Mouse (Mus musculus): ENCODE results near the gene Agpat2. TPM values are rescaled to one million over a fixed set of nuclear protein-coding genes. Genes with fewer than 3 reads are reported as not detected.

Agpat2 gene
- total and polyA plus RNA-seq, 3 experiments, result 4.6 to 6.0 (median 4.7) TPM

- ATAC-seq (ENCODE audit: extremely low read depth, insufficient number of reproducible peaks, low FRiP score, poor library complexity, severe bottlenecking), result no peak
- DNase-seq (ENCODE audit: low spot score), result no peak
These were observed 52.8 kb downstream of the Agpat2 start for GRCm38 (mm10) chr2:26551446-26551845.

GRCm38 (mm10) chr2:26550777-26551176 is 53.4 kb downstream of the Agpat2 start:
- Histone ChIP-seq H3K36me3 (replicated peaks) (no peaks in the 10 kb centered on the region), H3K9me3 (replicated peaks) (no peaks in the 10 kb centered on the region), H3K4me3 (ENCODE audit: low read depth, low read length) (no peak overlapping the region), H3K4me1 (ENCODE audit: insufficient read depth, low read depth, low read length) (peaks cover 42% of the 10 kb centered on the region), H3K27me3 (ENCODE audit: insufficient read depth, low read length) (peaks cover 62% of the 10 kb centered on the region)
- TF ChIP-seq GATA2 (IDR thresholded peaks at IDR 0.05; ENCODE audit: borderline replicate concordance, low read depth, low read length), result no peak
- no peak for TF ChIP-seq CTCF (IDR thresholded peaks at IDR 0.05; ENCODE audit: low read depth, low read length)
- no peak for TF ChIP-seq POLR2AphosphoS5 (IDR thresholded peaks at IDR 0.05; ENCODE audit: insufficient replicate concordance, low read depth, low read length)
- TF ChIP-seq GATA1 (IDR thresholded peaks at IDR 0.05; ENCODE audit: borderline replicate concordance, low read length), result no peak
- no peak for TF ChIP-seq TAL1 (conservative IDR thresholded peaks at IDR 0.05; ENCODE audit: low read depth, low read length)
- ATAC-seq (ENCODE audit: extremely low read depth, insufficient number of reproducible peaks, low FRiP score, poor library complexity, severe bottlenecking) (no peak), DNase-seq (ENCODE audit: low spot score) (no peak)

More at GRCm38 (mm10) chr2:26551446-26551845, 52.8 kb downstream of the Agpat2 start:
- H3K27me3 ChIP-seq (ENCODE audit: insufficient read depth, low read length), result peaks cover 60% of the 10 kb centered on the region
- peak overlapping the region; percentile 13; the same call in 1 of the 2 replicates for H3K4me3 ChIP-seq (ENCODE audit: low read depth, low read length)
- H3K4me1 ChIP-seq (ENCODE audit: insufficient read depth, low read depth, low read length), result peaks cover 49% of the 10 kb centered on the region
- no peaks in the 10 kb centered on the region for H3K9me3 ChIP-seq (replicated peaks)
- no peaks in the 10 kb centered on the region for H3K36me3 ChIP-seq (replicated peaks)
- TF ChIP-seq CTCF (IDR thresholded peaks at IDR 0.05; ENCODE audit: low read depth, low read length) (no peak), TAL1 (conservative IDR thresholded peaks at IDR 0.05; ENCODE audit: low read depth, low read length) (no peak), GATA1 (IDR thresholded peaks at IDR 0.05; ENCODE audit: borderline replicate concordance, low read length) (no peak), GATA2 (IDR thresholded peaks at IDR 0.05; ENCODE audit: borderline replicate concordance, low read depth, low read length) (no peak), POLR2AphosphoS5 (IDR thresholded peaks at IDR 0.05; ENCODE audit: insufficient replicate concordance, low read depth, low read length) (no peak)

- H3K36me3 ChIP-seq (replicated peaks), result no peaks in the 10 kb centered on the region
- no peak for ATAC-seq (ENCODE audit: extremely low read depth, insufficient number of reproducible peaks, low FRiP score, poor library complexity, severe bottlenecking)
- TF ChIP-seq POLR2AphosphoS5 (IDR thresholded peaks at IDR 0.05; ENCODE audit: insufficient replicate concordance, low read depth, low read length) (no peak), GATA1 (IDR thresholded peaks at IDR 0.05; ENCODE audit: borderline replicate concordance, low read length) (no peak), TAL1 (conservative IDR thresholded peaks at IDR 0.05; ENCODE audit: low read depth, low read length) (no peak)
- DNase-seq (ENCODE audit: low spot score), result no peak
- H3K4me3 ChIP-seq (ENCODE audit: low read depth, low read length), result no peak overlapping the region
- peaks cover 41% of the 10 kb centered on the region for H3K4me1 ChIP-seq (ENCODE audit: insufficient read depth, low read depth, low read length)
- H3K27me3 ChIP-seq (ENCODE audit: insufficient read depth, low read length), result peaks cover 56% of the 10 kb centered on the region
- H3K9me3 ChIP-seq (replicated peaks), result no peaks in the 10 kb centered on the region
These were observed 54.0 kb downstream of the Agpat2 start for GRCm38 (mm10) chr2:26550205-26550604.

GRCm38 (mm10) chr2:26549801-26550200 is 54.4 kb downstream of the Agpat2 start:
- ATAC-seq (ENCODE audit: extremely low read depth, insufficient number of reproducible peaks, low FRiP score, poor library complexity, severe bottlenecking) (no peak), DNase-seq (ENCODE audit: low spot score) (no peak)
- no peaks in the 10 kb centered on the region for H3K36me3 ChIP-seq (replicated peaks)
- H3K4me3 ChIP-seq (ENCODE audit: low read depth, low read length), result no peak overlapping the region
- TF ChIP-seq CTCF (IDR thresholded peaks at IDR 0.05; ENCODE audit: low read depth, low read length), result no peak
- no peak for TF ChIP-seq TAL1 (conservative IDR thresholded peaks at IDR 0.05; ENCODE audit: low read depth, low read length)
- TF ChIP-seq GATA1 (IDR thresholded peaks at IDR 0.05; ENCODE audit: borderline replicate concordance, low read length), result no peak
- TF ChIP-seq GATA2 (IDR thresholded peaks at IDR 0.05; ENCODE audit: borderline replicate concordance, low read depth, low read length), result no peak
- no peak for TF ChIP-seq POLR2AphosphoS5 (IDR thresholded peaks at IDR 0.05; ENCODE audit: insufficient replicate concordance, low read depth, low read length)
- H3K9me3 ChIP-seq (replicated peaks), result no peaks in the 10 kb centered on the region
- peaks cover 55% of the 10 kb centered on the region for H3K27me3 ChIP-seq (ENCODE audit: insufficient read depth, low read length)
- peaks cover 41% of the 10 kb centered on the region for H3K4me1 ChIP-seq (ENCODE audit: insufficient read depth, low read depth, low read length)

DNA sequence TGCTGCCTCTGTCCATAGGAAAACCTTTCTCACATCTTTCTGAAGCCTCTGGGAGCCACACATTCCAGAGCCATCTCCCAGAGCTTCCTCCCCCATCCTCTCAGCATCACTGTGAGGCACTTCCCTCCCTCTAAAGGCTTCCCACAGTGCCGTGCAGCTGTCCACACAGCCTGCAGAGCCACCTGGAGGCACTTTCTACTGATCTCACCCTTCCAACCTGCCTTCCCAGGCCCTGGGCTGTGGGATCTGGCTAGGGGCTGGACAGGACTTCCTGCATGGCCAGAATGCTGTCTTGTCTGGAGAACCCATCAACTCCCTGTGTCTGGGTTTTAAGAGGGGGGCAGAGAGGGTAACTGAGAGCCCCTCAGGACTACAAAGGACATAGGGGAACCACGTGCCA is 56.7 kb downstream of the Agpat2 start:
- ATAC-seq (ENCODE audit: extremely low read depth, insufficient number of reproducible peaks, low FRiP score, poor library complexity, severe bottlenecking), result no peak
- H3K9me3 ChIP-seq (replicated peaks), result no peaks in the 10 kb centered on the region
- H3K36me3 ChIP-seq (replicated peaks), result no peaks in the 10 kb centered on the region
- H3K4me1 ChIP-seq (ENCODE audit: insufficient read depth, low read depth, low read length), result peaks cover 19% of the 10 kb centered on the region
- H3K27me3 ChIP-seq (ENCODE audit: insufficient read depth, low read length), result peaks cover 51% of the 10 kb centered on the region
- DNase-seq (ENCODE audit: low spot score), result no peak
- TF ChIP-seq POLR2AphosphoS5 (IDR thresholded peaks at IDR 0.05; ENCODE audit: insufficient replicate concordance, low read depth, low read length) (no peak), CTCF (IDR thresholded peaks at IDR 0.05; ENCODE audit: low read depth, low read length) (no peak), TAL1 (conservative IDR thresholded peaks at IDR 0.05; ENCODE audit: low read depth, low read length) (no peak), GATA1 (IDR thresholded peaks at IDR 0.05; ENCODE audit: borderline replicate concordance, low read length) (no peak), GATA2 (IDR thresholded peaks at IDR 0.05; ENCODE audit: borderline replicate concordance, low read depth, low read length) (no peak)
- no peak overlapping the region for H3K4me3 ChIP-seq (ENCODE audit: low read depth, low read length)

DNA sequence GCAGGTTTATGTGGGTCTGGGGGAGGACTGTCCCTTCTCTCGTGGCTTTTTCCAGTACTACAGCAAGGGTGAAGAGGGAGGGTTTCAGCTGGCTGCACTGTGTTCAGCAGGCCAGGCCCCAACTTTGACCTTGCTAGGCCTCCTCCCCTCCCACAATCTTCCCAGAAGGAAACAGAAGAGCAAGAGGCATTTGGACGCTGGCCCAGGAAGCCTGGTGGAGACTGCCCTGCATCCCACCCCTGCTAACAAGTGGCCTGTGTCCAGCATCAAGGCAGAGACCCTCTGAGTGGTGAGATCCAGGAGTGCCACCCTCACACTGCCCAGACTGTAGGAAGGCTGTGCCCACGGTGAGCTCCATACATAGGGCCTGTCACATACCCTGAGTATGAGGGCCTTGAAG is 60.0 kb downstream of the Agpat2 start:
- peaks cover 48% of the 10 kb centered on the region for H3K27me3 ChIP-seq (ENCODE audit: insufficient read depth, low read length)
- H3K9me3 ChIP-seq (replicated peaks), result no peaks in the 10 kb centered on the region
- no peaks in the 10 kb centered on the region for H3K36me3 ChIP-seq (replicated peaks)
- DNase-seq (ENCODE audit: low spot score) (no peak), ATAC-seq (ENCODE audit: extremely low read depth, insufficient number of reproducible peaks, low FRiP score, poor library complexity, severe bottlenecking) (no peak)
- H3K4me3 ChIP-seq (ENCODE audit: low read depth, low read length), result no peak overlapping the region
- no peaks in the 10 kb centered on the region for H3K4me1 ChIP-seq (ENCODE audit: insufficient read depth, low read depth, low read length)
- TF ChIP-seq GATA2 (IDR thresholded peaks at IDR 0.05; ENCODE audit: borderline replicate concordance, low read depth, low read length) (no peak), CTCF (IDR thresholded peaks at IDR 0.05; ENCODE audit: low read depth, low read length) (0 out of 2 replicates have a peak, but pooled peaks have one; percentile 3)

- no peaks in the 10 kb centered on the region for H3K4me1 ChIP-seq (ENCODE audit: insufficient read depth, low read depth, low read length)
- no peak overlapping the region for H3K4me3 ChIP-seq (ENCODE audit: low read depth, low read length)
- DNase-seq (ENCODE audit: low spot score) (no peak), ATAC-seq (ENCODE audit: extremely low read depth, insufficient number of reproducible peaks, low FRiP score, poor library complexity, severe bottlenecking) (no peak)
- no peaks in the 10 kb centered on the region for H3K36me3 ChIP-seq (replicated peaks)
- TF ChIP-seq GATA2 (IDR thresholded peaks at IDR 0.05; ENCODE audit: borderline replicate concordance, low read depth, low read length), result no peak
- TF ChIP-seq CTCF (IDR thresholded peaks at IDR 0.05; ENCODE audit: low read depth, low read length), result no peak
- TF ChIP-seq POLR2AphosphoS5 (IDR thresholded peaks at IDR 0.05; ENCODE audit: insufficient replicate concordance, low read depth, low read length), result no peak
- no peak for TF ChIP-seq GATA1 (IDR thresholded peaks at IDR 0.05; ENCODE audit: borderline replicate concordance, low read length)
- TF ChIP-seq TAL1 (conservative IDR thresholded peaks at IDR 0.05; ENCODE audit: low read depth, low read length), result no peak
- H3K9me3 ChIP-seq (replicated peaks), result no peaks in the 10 kb centered on the region
- H3K27me3 ChIP-seq (ENCODE audit: insufficient read depth, low read length), result peaks cover 49% of the 10 kb centered on the region
These were observed 60.4 kb downstream of the Agpat2 start for GRCm38 (mm10) chr2:26543768-26544167.
